In genomic region chrX:134612285-134612959, GRCm38 (mm10) we compare ENCODE assay signal across 8 mouse cellular contexts. TPM values are rescaled to one million over a fixed set of nuclear protein-coding genes. Genes with fewer than 3 reads are reported as not detected.
DNase-seq lines count a peak whose midpoint lies in the region; ATAC-seq and TF ChIP-seq lines count a peak whose summit lies in the region.

No protein-coding gene starts in this region.

- peak overlapping the region; percentile 64 for H3K4me2 ChIP-seq in heart, embryonic 13.5 days
- peak overlapping the region; percentile 54 for H3K4me2 ChIP-seq in kidney, embryonic 15.5 days
- peak overlapping the region; percentile 52 for H3K4me2 ChIP-seq in lung, postnatal 0 days (replicated peaks; ENCODE audit: low read depth, low read length)

- ATAC-seq in Patski: peak; percentile 46
- ATAC-seq in heart, embryonic 13.5 days (ENCODE audit: extremely low read depth, insufficient number of reproducible peaks, low FRiP score, low TSS enrichment): peak; percentile 70
- peak; percentile 91 for ATAC-seq in kidney, embryonic 15.5 days (replicated peaks; ENCODE audit: low FRiP score)
- ATAC-seq in lung, postnatal 0 days: peak; percentile 91

- POLR2A ChIA-PET in Patski (lab: Charles Lee): no interaction called here

- H3K36me3 ChIP-seq in erythroblast, embryonic 14.5 days (ENCODE audit: control insufficient read depth): peaks cover 12% of the 10 kb centered on the region
- H3K36me3 ChIP-seq in heart, embryonic 13.5 days: peaks cover 2% of the 10 kb centered on the region
- H3K36me3 ChIP-seq in kidney, embryonic 15.5 days: 0 out of 2 replicates have a peak, but pooled peaks cover 1% of the 10 kb centered on the region
- no peaks in the 10 kb centered on the region for H3K36me3 ChIP-seq in lung, postnatal 0 days (ENCODE audit: insufficient read depth, low read length)

- H3K4me3 ChIP-seq in erythroblast, embryonic 14.5 days (replicated peaks): peak overlapping the region; percentile 64
- H3K4me3 ChIP-seq in heart, embryonic 13.5 days: peak overlapping the region; percentile 46
- peak overlapping the region; percentile 33 for H3K4me3 ChIP-seq in kidney, embryonic 15.5 days (replicated peaks)
- H3K4me3 ChIP-seq in lung, postnatal 0 days (ENCODE audit: low read depth, low read length): peak overlapping the region; percentile 29

- peak overlapping the region; percentile 90 for H3K27ac ChIP-seq in heart, embryonic 13.5 days (replicated peaks)
- peak overlapping the region; percentile 94 for H3K27ac ChIP-seq in kidney, embryonic 15.5 days
- H3K27ac ChIP-seq in lung, postnatal 0 days (ENCODE audit: low read length): peak overlapping the region; percentile 70

- peaks cover 25% of the 10 kb centered on the region for H3K4me1 ChIP-seq in erythroblast, embryonic 14.5 days (ENCODE audit: control insufficient read depth)
- 0 out of 2 replicates have a peak, but pooled peaks cover 3% of the 10 kb centered on the region for H3K4me1 ChIP-seq in heart, embryonic 13.5 days
- H3K4me1 ChIP-seq in kidney, embryonic 15.5 days: no peaks in the 10 kb centered on the region
- H3K4me1 ChIP-seq in lung, postnatal 0 days (ENCODE audit: insufficient read depth, low read depth, low read length): no peaks in the 10 kb centered on the region

- H3K9ac ChIP-seq in heart, embryonic 13.5 days: peak overlapping the region; percentile 64
- H3K9ac ChIP-seq in kidney, embryonic 15.5 days: no peak overlapping the region
- H3K9ac ChIP-seq in lung, postnatal 0 days (replicated peaks; ENCODE audit: low read depth): no peak overlapping the region

- in situ Hi-C loops in Patski (cut with MboI; ENCODE audit: low pct_unique_long_range_greater_than_20kb): no loop called here

- 9% methylated on average over 15 of the region's 15 CpGs for WGBS in heart, embryonic 13.5 days
- 14% methylated on average over 14 of the region's 15 CpGs for whole genome bisulfite sequencing in kidney, embryonic 15.5 days
- 12% methylated on average over 13 of the region's 15 CpGs for WGBS in lung, postnatal 0 days

- H3K9me3 ChIP-seq in erythroblast, embryonic 14.5 days (ENCODE audit: control insufficient read depth, low read length): no peaks in the 10 kb centered on the region
- H3K9me3 ChIP-seq in heart, embryonic 13.5 days: no peaks in the 10 kb centered on the region
- H3K9me3 ChIP-seq in kidney, embryonic 15.5 days (replicated peaks): no peaks in the 10 kb centered on the region
- H3K9me3 ChIP-seq in lung, postnatal 0 days (ENCODE audit: low read length): no peaks in the 10 kb centered on the region

- peak; percentile 46 for TF ChIP-seq EP300 in lung, postnatal 0 days (IDR thresholded peaks at IDR 0.05)

- DNase-seq in Patski (ENCODE audit: low read depth, low spot score): no peak
- peak; percentile 90 for DNase-seq in brain, embryonic 14.5 days (ENCODE audit: low read depth)
- DNase-seq in lung, postnatal 0 days (ENCODE audit: low spot score): peak; percentile 82
- peak; percentile 32 for DNase-seq in ovary, adult 18-20 months (ENCODE audit: low spot score)
- DNase-seq in c-Kit-positive CD71-positive TER-119-positive erythroid progenitor cells, embryonic 14.5 days (ENCODE audit: low spot score): no peak

- no peak for TF ChIP-seq POLR2A in brain, embryonic 14.5 days (IDR thresholded peaks at IDR 0.05; ENCODE audit: borderline replicate concordance, extremely low read depth, insufficient read depth, insufficient read length, poor library complexity, severe bottlenecking)

- CTCF ChIA-PET in Patski (lab: Charles Lee): interaction anchor here (1.3 kb wide), 1 partner anchor 27 kb away, joined by 4 read pairs; the partner anchor contains the start of gene Rpl36a

- H3K27me3 ChIP-seq in Patski: peaks cover 5% of the 10 kb centered on the region
- H3K27me3 ChIP-seq in erythroblast, embryonic 14.5 days (ENCODE audit: control insufficient read depth): no peaks in the 10 kb centered on the region
- no peaks in the 10 kb centered on the region for H3K27me3 ChIP-seq in heart, embryonic 13.5 days (replicated peaks)
- peaks cover 5% of the 10 kb centered on the region; the same call in 1 of the 2 replicates for H3K27me3 ChIP-seq in kidney, embryonic 15.5 days
- H3K27me3 ChIP-seq in lung, postnatal 0 days (replicated peaks; ENCODE audit: insufficient read depth, low read length): no peaks in the 10 kb centered on the region

- no peak for TF ChIP-seq CTCF in Patski (IDR thresholded peaks at IDR 0.05)
- TF ChIP-seq CTCF in brain, embryonic 14.5 days (IDR thresholded peaks at IDR 0.05; ENCODE audit: borderline replicate concordance, extremely low read depth, insufficient read depth, insufficient read length): no peak
- TF ChIP-seq CTCF in lung, postnatal 0 days (IDR thresholded peaks at IDR 0.05): no peak

RNA-seq across cellular contexts. Expression of gene Hnrnph2, which starts 11.4 kb away (rescaled TPM):
- 133 TPM for polyA plus RNA-seq in Patski (2021)
- polyA plus RNA-seq in brain, embryonic 14.5 days (2012; rRNA removed): 78.4 and 86.1 TPM in 2 replicates
- polyA plus RNA-seq in erythroblast, embryonic 14.5 days (2012): 1.6 and 2.2 TPM in 2 replicates
- polyA plus RNA-seq in heart, embryonic 13.5 days (2015; fragmentation: Nextera tagmentation; extraction: Ambion mirVana): 109 and 123 TPM in 2 replicates
- 159 and 167 TPM in 2 replicates for polyA plus RNA-seq in kidney, embryonic 15.5 days (2015; fragmentation: Nextera tagmentation; extraction: Ambion mirVana)
- polyA plus RNA-seq in lung, postnatal 0 days (2015; fragmentation: Nextera tagmentation; extraction: Ambion mirVana): 93.7 and 100 TPM in 2 replicates

RNA-seq across cellular contexts. Expression of gene Gla, which starts 11.5 kb away (rescaled TPM):
- polyA plus RNA-seq in Patski (2021): 26.9 TPM
- polyA plus RNA-seq in brain, embryonic 14.5 days (2012; rRNA removed): 3.4 and 3.6 TPM in 2 replicates
- polyA plus RNA-seq in erythroblast, embryonic 14.5 days (2012): 0.05 and 0.08 TPM in 2 replicates
- 3.2 and 3.7 TPM in 2 replicates for polyA plus RNA-seq in heart, embryonic 13.5 days (2015; fragmentation: Nextera tagmentation; extraction: Ambion mirVana)
- polyA plus RNA-seq in kidney, embryonic 15.5 days (2015; fragmentation: Nextera tagmentation; extraction: Ambion mirVana): 5.7 TPM in 2 replicates
- 3.9 and 4.1 TPM in 2 replicates for polyA plus RNA-seq in lung, postnatal 0 days (2015; fragmentation: Nextera tagmentation; extraction: Ambion mirVana)

RNA-seq across cellular contexts. Expression of gene Rpl36a, which starts 27.0 kb away (rescaled TPM):
- polyA plus RNA-seq in Patski (2021): 555 TPM
- polyA plus RNA-seq in brain, embryonic 14.5 days (2012; rRNA removed): 699 and 722 TPM in 2 replicates
- 12.2 and 13.9 TPM in 2 replicates for polyA plus RNA-seq in erythroblast, embryonic 14.5 days (2012)
- 261 and 287 TPM in 2 replicates for polyA plus RNA-seq in heart, embryonic 13.5 days (2015; fragmentation: Nextera tagmentation; extraction: Ambion mirVana)
- 426 and 524 TPM in 2 replicates for polyA plus RNA-seq in kidney, embryonic 15.5 days (2015; fragmentation: Nextera tagmentation; extraction: Ambion mirVana)
- polyA plus RNA-seq in lung, postnatal 0 days (2015; fragmentation: Nextera tagmentation; extraction: Ambion mirVana): 278 and 304 TPM in 2 replicates

RNA-seq across cellular contexts. Expression of gene Btk, which starts 29.1 kb away (rescaled TPM):
- polyA plus RNA-seq in Patski (2021): not detected
- 0.33 and 0.39 TPM in 2 replicates for polyA plus RNA-seq in brain, embryonic 14.5 days (2012; rRNA removed)
- 0.12 and 0.29 TPM in 2 replicates for polyA plus RNA-seq in erythroblast, embryonic 14.5 days (2012)
- polyA plus RNA-seq in heart, embryonic 13.5 days (2015; fragmentation: Nextera tagmentation; extraction: Ambion mirVana): 1.4 and 2.2 TPM in 2 replicates
- polyA plus RNA-seq in kidney, embryonic 15.5 days (2015; fragmentation: Nextera tagmentation; extraction: Ambion mirVana): 1.1 TPM in 2 replicates
- 2.2 and 2.7 TPM in 2 replicates for polyA plus RNA-seq in lung, postnatal 0 days (2015; fragmentation: Nextera tagmentation; extraction: Ambion mirVana)

Comparison
In these comparisons a context has a peak if more than half of its experiments do, and no peak if none do; other contexts are left out.
1. DNase-seq: peak in brain, embryonic 14.5 days (single experiment), lung, postnatal 0 days (single experiment) and ovary, adult 18-20 months (single experiment); none in Patski (single experiment) and c-Kit-positive CD71-positive TER-119-positive erythroid progenitor cells, embryonic 14.5 days (single experiment).
2. RNA of gene Hnrnph2, which starts 11.4 kb away (polyA plus RNA-seq): 159 to 167 TPM in kidney, embryonic 15.5 days, 133 TPM in Patski (single experiment), 109 to 123 TPM in heart, embryonic 13.5 days, 93.7 to 100 TPM in lung, postnatal 0 days and 78.4 to 86.1 TPM in brain, embryonic 14.5 days; 1.6 to 2.2 TPM in erythroblast, embryonic 14.5 days; every median in the first group is over 10 times any median in the second.
3. RNA of gene Rpl36a, which starts 27.0 kb away (polyA plus RNA-seq): 699 to 722 TPM in brain, embryonic 14.5 days, 555 TPM in Patski (single experiment), 426 to 524 TPM in kidney, embryonic 15.5 days, 278 to 304 TPM in lung, postnatal 0 days and 261 to 287 TPM in heart, embryonic 13.5 days; 12.2 to 13.9 TPM in erythroblast, embryonic 14.5 days; every median in the first group is over 10 times any median in the second.
4. Peak in every context shown above with its lines, with median percentiles within 50 percentile points of each other: ATAC-seq, H3K4me3 ChIP-seq, H3K27ac ChIP-seq and H3K4me2 ChIP-seq.